Mouse (Mus musculus) kidney, adult 2 months (tissue): Measurements from ENCODE around the gene Zbtb32.

Experiments used
- CTCF ChIP-seq: fragments of 200-500 bp; conservative IDR thresholded peaks from 2 replicates; pipeline ENCODE4 v1.5.1; 2011; ENCODE audit warnings: low read depth, mild to moderate bottlenecking, control low read depth, low read length, moderate library complexity, mixed read lengths; ENCODE audit not compliant: insufficient read depth, insufficient read length
- POLR2A ChIP-seq: fragments of 200-500 bp; IDR thresholded peaks from one replicate; pipeline ENCODE4 v1.6.1; 2011; ENCODE audit warnings: low read depth, low read length, control low read depth

- TF ChIP-seq POLR2A (no peak), CTCF (no peak)
Observed at GRCm38 (mm10) chr7:30563906-30564280, 34.8 kb downstream of the Zbtb32 start.
